Mouse (Mus musculus): ENCODE measurements around the gene Ugt1a10.

GRCm38 (mm10) chr1:88232664-88233380 lies 177.6 kb downstream of the Ugt1a10 start:
- TF ChIP-seq CTCF (IDR thresholded peaks at IDR 0.05; ENCODE audit: low read depth), result no peak
- no peak for TF ChIP-seq EP300 (IDR thresholded peaks at IDR 0.05; ENCODE audit: low read depth)
